Mouse (Mus musculus) gastrocnemius, postnatal 10 days (tissue): ENCODE measurements around the gene Timp3. TPM values are rescaled to one million over a fixed set of nuclear protein-coding genes. Genes with fewer than 3 reads are reported as not detected.

Source experiments
- DNase-seq: peaks from one replicate; pipeline ENCODE4 v3.0.0; 2021; ENCODE audit warnings: mixed read lengths
- total RNA-seq, 2 experiments: library from RNA; stranded (reverse); gene quantifications; 2 replicates each; pipeline ENCODE4 v1.2.3; 2021

The Timp3 gene
- total RNA-seq, 2 experiments from 2014 or later = 104 to 106 TPM

DNA sequence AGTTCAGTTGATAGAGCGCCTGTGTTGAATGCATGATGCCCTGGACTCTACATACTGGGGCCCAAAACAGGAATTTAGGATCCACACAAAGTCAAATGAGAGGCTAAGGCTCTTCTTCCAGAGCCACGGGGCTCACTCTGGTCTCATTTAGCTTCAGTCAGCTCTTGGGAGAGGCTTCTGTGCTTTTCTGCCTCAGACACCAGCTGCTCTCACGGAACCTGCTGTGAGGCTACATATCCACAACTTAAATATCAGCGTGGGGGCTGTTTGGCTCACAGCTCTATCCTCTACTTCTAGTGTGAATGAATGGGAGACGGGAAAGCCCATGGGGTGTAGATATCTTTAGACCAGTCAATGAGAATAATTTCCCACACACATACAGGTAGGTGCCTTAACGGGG, 88.6 kb downstream of the Timp3 start:
- DNase-seq = no peak

DNA sequence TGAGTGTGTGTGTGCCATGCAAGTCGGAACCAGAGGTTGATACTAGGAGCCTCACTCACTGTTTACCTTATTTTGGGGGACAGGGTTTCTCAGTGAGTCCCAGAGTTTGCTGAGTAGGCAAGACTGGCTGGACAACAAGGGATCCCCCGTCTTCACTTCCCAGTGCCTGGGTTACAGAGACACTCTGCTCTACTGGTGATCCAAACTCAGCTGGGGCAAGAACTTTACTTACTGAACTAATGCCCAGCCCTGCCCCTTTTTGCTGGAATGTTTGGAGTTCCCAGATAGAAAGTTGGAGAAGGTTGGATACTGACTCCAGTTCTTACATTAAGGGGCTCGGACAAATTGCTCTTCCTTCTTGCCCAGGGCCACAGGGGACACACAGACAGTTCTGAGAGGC, 89.2 kb downstream of the Timp3 start:
- DNase-seq = no peak

DNA sequence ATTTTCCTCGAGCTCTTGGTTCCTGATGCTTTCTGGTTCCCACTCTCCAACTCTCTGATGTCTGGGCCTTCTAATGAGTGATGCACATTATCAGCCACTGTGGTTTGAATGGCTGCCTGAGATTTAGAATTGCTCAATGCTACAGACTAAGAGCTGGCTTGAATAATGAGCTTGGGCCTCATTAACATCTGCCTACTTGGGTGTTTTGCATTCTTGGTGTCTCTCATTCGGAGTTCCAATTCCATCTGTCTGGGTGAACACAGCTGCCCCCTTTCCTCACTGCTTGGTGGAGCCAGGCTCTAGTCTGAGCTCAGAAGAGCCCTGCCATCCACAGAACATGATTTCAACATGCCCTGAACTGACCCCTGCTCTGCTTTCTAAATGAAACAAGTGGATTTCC, 89.7 kb downstream of the Timp3 start:
- DNase-seq = no peak

DNA sequence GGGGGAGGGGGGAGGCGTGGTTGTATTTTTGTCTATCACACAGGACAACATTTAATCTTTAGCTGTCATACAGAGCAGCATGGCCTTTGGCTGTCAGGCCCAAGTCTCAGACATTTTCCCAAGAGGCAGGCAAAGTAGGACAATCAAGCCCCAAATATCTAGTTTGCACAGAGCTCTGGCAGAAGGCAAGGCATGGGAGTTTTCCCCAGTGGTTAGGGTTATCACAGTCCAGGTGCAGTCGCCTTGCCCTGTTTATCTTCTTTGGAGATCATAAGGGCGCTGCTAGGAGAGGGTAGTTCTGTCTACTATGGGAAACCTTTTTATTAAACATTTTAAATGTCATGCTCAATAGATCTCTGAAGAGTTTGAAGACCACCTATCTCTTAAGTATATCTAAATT, 92.2 kb downstream of the Timp3 start:
- no peak for DNase-seq

DNA sequence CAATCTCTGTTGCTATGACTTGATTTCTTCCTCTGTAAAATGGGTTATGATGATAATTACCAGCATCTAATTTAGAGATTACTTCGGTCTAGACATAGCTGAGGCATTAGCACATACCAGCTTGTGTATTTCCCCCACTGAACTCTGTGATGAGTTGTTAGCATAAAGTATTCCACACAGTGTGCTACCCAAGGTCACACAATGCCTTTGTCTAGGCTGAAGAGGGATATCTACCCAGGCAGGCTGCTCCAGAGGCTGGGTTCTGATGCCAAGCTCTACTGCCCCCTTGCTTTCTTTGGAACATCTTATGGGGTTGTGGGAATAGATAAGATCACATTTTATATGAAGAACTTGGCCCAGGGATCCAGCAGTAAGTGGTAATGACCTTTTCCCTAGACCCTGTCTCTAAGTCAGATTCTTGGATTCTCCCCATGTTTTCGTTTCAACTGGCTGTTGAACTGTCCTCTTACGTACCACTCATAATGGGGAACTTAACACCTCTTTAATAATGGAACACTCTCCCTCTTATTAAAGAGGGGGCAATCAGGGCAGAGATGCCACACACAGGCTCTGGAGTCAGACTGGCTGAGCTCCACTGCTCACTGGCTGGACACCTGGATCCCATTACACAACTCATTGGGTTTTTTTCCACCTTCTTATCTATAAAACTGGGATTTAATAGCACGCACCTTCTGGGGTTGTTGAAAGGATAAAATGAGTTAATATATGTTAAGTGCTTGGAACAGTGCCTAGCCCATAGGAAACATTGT, 97.6 kb downstream of the Timp3 start:
- DNase-seq = no peak

DNA sequence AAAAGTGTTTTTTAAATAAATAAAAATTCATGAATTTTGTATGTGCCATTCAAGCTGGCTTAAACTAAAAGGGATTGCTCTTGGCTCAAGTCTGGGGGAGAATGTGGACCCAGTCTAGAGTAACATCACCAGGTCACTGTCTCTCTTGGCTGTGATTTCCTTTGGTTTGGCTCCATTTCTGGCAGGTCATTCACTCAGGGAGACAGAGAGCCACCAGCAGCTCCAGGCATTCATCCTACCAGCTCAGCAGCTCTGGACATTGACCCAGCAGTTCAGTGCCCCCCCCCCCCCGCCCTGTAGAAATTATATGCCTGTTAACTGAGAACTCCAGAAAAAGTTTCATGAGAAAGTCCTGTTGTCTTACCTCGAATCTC, 98.2 kb downstream of the Timp3 start:
- no peak for DNase-seq

Other genes with a start within 250 kb of the Timp3 start
- gene Syn3, start 198.5 kb downstream of the Timp3 start, total RNA-seq = under 1 TPM; 0.33 to 0.43 TPM